Mouse (Mus musculus) heart, adult 2 months (tissue): ENCODE results near the gene Rasgrf2. TPM values are rescaled to one million over a fixed set of nuclear protein-coding genes. Genes with fewer than 3 reads are reported as not detected.
A peak's percentile ranks its signal among the peaks of the same experiment; 100 is the strongest.

Experiments
- DNase-seq, 2 experiments: peaks; one replicate each; pipeline ENCODE4 v3.0.0; 2021
- H3K27ac ChIP-seq: fragments of 200-600 bp; 2 replicates; pipeline ENCODE4 v1.8.1; 2022
- H3K27me3 ChIP-seq: fragments of 200-500 bp; 2 replicates; pipeline ENCODE4 v1.6.1; 2012; ENCODE audit warnings: mild to moderate bottlenecking, low read length, inconsistent platforms, mixed read lengths; ENCODE audit not compliant: control insufficient read depth, insufficient read depth
- H3K36me3 ChIP-seq: fragments of 200-500 bp; 2 replicates; pipeline ENCODE4 v1.6.1; 2012; ENCODE audit warnings: low read length, inconsistent platforms; ENCODE audit not compliant: control insufficient read depth, insufficient read depth
- H3K4me1 ChIP-seq: fragments of 200-500 bp; 2 replicates; pipeline ENCODE4 v1.6.1; 2011; ENCODE audit warnings: low read length; ENCODE audit not compliant: control insufficient read depth, insufficient read depth
- H3K4me3 ChIP-seq: fragments of 200-600 bp; 2 replicates; pipeline ENCODE4 v1.8.1; 2022
- H3K79me2 ChIP-seq: fragments of 200-500 bp; replicated peaks from 2 replicates; pipeline ENCODE4 v1.6.1; 2012; ENCODE audit warnings: mild to moderate bottlenecking, inconsistent platforms, low read length, moderate library complexity, mixed read lengths; ENCODE audit not compliant: control insufficient read depth, insufficient read depth
- H3K9ac ChIP-seq: fragments of 200-500 bp; 2 replicates; pipeline ENCODE4 v1.6.1; 2012; ENCODE audit warnings: low read depth, mild to moderate bottlenecking, control low read depth, inconsistent platforms, low read length, mixed read lengths
- CTCF ChIP-seq: fragments of 200-600 bp; IDR thresholded peaks from 2 replicates; pipeline ENCODE4 v1.8.1; 2022; ENCODE audit warnings: antibody characterized with exemption, mild to moderate bottlenecking, moderate library complexity
- EP300 ChIP-seq: fragments of 200-500 bp; IDR thresholded peaks from 2 replicates; pipeline ENCODE4 v1.6.1; 2011; ENCODE audit warnings: low read depth, low read length, control low read depth; ENCODE audit not compliant: insufficient read depth
- POLR2A ChIP-seq: fragments of 200-500 bp; IDR thresholded peaks from 2 replicates; pipeline ENCODE4 v1.6.1; 2011; ENCODE audit warnings: mild to moderate bottlenecking, low read depth, low read length, control low read depth; ENCODE audit not compliant: insufficient read depth
- WGBS: fragments of 180-500 bp; shearing (Covaris S2); methylation state at CpG from one replicate; pipeline ENCODE4 v1.1.7; 2018; 5-methylcytosine and 5-hydroxymethylcytosine counted together
- intact Hi-C: fragments of 180-260 bp; cut with DNase I; formaldehyde crosslinking; loops from one replicate; pipeline ENCODE4 v1.15.1; 2025
- polyA plus RNA-seq: library from polyadenylated mRNA; depleted of rRNA; stranded (reverse); fragments of >200 nt; gene quantifications from 2 replicates; pipeline ENCODE4 v1.2.3, GENCODE M21; 2012
- total RNA-seq, 2 experiments: library from RNA; stranded (reverse); gene quantifications; 2 replicates each; pipeline ENCODE4 v1.2.3; 2021

The Rasgrf2 gene
- total and polyA plus RNA-seq, 3 experiments = 6.4 to 11.5 (median 10.2) TPM

DNA sequence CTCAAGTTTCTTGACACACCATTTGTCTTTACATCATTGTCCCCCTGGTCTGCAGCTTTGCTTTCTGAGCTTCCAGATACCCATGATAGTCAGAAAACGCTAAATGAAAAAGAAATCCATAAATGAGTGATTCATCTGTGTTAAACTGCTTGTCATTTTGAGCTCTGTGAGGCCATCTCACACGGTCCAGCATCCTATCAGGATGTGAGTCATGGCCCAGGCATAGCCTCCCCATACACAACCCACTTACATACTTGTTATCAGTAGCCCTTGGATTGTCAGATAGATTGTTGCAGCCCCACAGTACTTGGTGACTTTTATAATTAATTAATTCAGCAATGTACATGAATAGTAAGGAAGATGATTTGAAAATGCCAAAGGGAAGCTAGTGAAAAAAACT is 63.6 kb downstream of the Rasgrf2 start:
- intact Hi-C loops = no loop called here
- H3K4me1 ChIP-seq = peaks cover 1% of the 10 kb centered on the region
- no peak overlapping the region for H3K9ac ChIP-seq
- peaks cover 2% of the 10 kb centered on the region; the same call in 1 of the 2 replicates for H3K36me3 ChIP-seq
- 34% methylated on average over 2 of the region's 2 CpGs for whole genome bisulfite sequencing
- H3K4me3 ChIP-seq = no peak overlapping the region
- no peak for TF ChIP-seq EP300
- no peak for TF ChIP-seq POLR2A
- no peak for TF ChIP-seq CTCF
- H3K27ac ChIP-seq = no peak overlapping the region
- H3K79me2 ChIP-seq = no peaks in the 10 kb centered on the region
- H3K27me3 ChIP-seq = no peaks in the 10 kb centered on the region
- no peak for DNase-seq

GRCm38 (mm10) chr13:92053748-92054147 is 77.7 kb downstream of the Rasgrf2 start:
- Histone ChIP-seq H3K36me3 (no peaks in the 10 kb centered on the region), H3K4me1 (peaks cover 3% of the 10 kb centered on the region), H3K4me3 (no peak overlapping the region), H3K27me3 (no peaks in the 10 kb centered on the region), H3K9ac (no peak overlapping the region), H3K27ac (no peak overlapping the region), H3K79me2 (no peaks in the 10 kb centered on the region)
- TF ChIP-seq POLR2A (no peak), EP300 (no peak), CTCF (no peak)
- no peak for DNase-seq
- WGBS = 92% methylated on average over 12 of the region's 12 CpGs
- intact Hi-C loops = no loop called here

- H3K4me3 ChIP-seq = no peak overlapping the region
- H3K27ac ChIP-seq = no peak overlapping the region
- no peaks in the 10 kb centered on the region for H3K36me3 ChIP-seq
- no peak overlapping the region for H3K9ac ChIP-seq
- DNase-seq = no peak
- no peaks in the 10 kb centered on the region for H3K27me3 ChIP-seq
- intact Hi-C loops = no loop called here
- TF ChIP-seq CTCF = no peak
- WGBS = 61% methylated on average over 3 of the region's 3 CpGs
- H3K79me2 ChIP-seq = no peaks in the 10 kb centered on the region
- no peaks in the 10 kb centered on the region; the same call in 1 of the 2 replicates for H3K4me1 ChIP-seq
Measured at GRCm38 (mm10) chr13:92053001-92053400, 78.5 kb downstream of the Rasgrf2 start.

GRCm38 (mm10) chr13:92051216-92051615 is 80.2 kb downstream of the Rasgrf2 start:
- DNase-seq = no peak
- Histone ChIP-seq H3K4me1 (no peaks in the 10 kb centered on the region), H3K79me2 (no peaks in the 10 kb centered on the region), H3K4me3 (no peak overlapping the region), H3K27ac (no peak overlapping the region), H3K27me3 (no peaks in the 10 kb centered on the region), H3K36me3 (no peaks in the 10 kb centered on the region), H3K9ac (no peak overlapping the region)
- 76% methylated on average over 3 of the region's 3 CpGs for WGBS
- intact Hi-C loops = no loop called here
- TF ChIP-seq CTCF (no peak), EP300 (no peak), POLR2A (no peak)

- TF ChIP-seq POLR2A (no peak), CTCF (no peak), EP300 (no peak)
- Histone ChIP-seq H3K27ac (no peak overlapping the region), H3K4me3 (no peak overlapping the region), H3K36me3 (no peaks in the 10 kb centered on the region), H3K79me2 (no peaks in the 10 kb centered on the region), H3K9ac (no peak overlapping the region), H3K4me1 (peaks cover 8% of the 10 kb centered on the region; the same call in 1 of the 2 replicates), H3K27me3 (no peaks in the 10 kb centered on the region)
- no peak for DNase-seq
- 43% methylated on average over 8 of the region's 8 CpGs for WGBS
- intact Hi-C loops = no loop called here
Measured at GRCm38 (mm10) chr13:92041584-92042563, 89.6 kb downstream of the Rasgrf2 start.

DNA sequence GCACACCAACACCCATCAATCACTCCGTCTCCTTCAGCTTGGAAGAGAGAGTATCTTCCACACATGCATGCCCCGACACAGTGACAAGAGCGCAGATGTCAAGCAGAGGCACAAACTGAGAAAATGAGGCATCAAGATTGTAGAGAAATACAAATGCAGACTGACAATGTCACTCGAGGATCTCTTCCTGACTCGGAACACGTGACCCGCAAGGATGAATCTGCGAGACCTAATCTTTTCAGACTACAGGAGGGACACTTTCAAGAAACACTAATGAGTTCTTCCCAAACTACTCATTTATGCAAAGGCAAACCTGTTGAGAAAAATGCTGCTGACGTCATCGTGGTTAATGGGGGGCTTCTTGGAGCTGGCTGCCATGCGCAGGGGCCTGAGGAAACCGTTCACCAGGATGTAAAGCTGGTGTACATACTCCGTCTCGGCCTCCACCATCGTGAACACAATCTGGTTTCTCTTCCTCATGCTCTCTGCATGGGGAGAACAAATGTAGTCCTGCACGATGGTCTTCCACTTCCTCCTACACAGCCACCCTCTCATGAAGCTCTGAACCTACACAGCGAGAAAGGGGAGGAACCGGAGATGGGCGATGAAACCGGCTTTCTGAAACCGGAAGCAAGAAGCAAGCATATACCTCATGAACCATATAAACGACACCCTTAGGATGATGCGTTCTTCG is 100.9 kb downstream of the Rasgrf2 start:
- H3K4me3 ChIP-seq = no peak overlapping the region
- DNase-seq = peak in 1 of 2 experiments; percentile 17
- WGBS = 87% methylated on average over 24 of the region's 24 CpGs
- intact Hi-C loops = no loop called here
- no peaks in the 10 kb centered on the region for H3K79me2 ChIP-seq
- H3K36me3 ChIP-seq = no peaks in the 10 kb centered on the region
- H3K9ac ChIP-seq = no peak overlapping the region
- TF ChIP-seq EP300 (no peak), POLR2A (no peak), CTCF (no peak)
- H3K27ac ChIP-seq = no peak overlapping the region
- H3K27me3 ChIP-seq = no peaks in the 10 kb centered on the region
- no peaks in the 10 kb centered on the region for H3K4me1 ChIP-seq
